Mouse (Mus musculus): ENCODE measurements around the gene Tm9sf4. TPM values are rescaled to one million over a fixed set of nuclear protein-coding genes. Genes with fewer than 3 reads are reported as not detected.

Tm9sf4 gene
- polyA plus RNA-seq, 1 experiment, result 37.3 TPM

GRCm38 (mm10) chr2:153240701-153241235 is 79.7 kb downstream of the Tm9sf4 start:
- no peak for DNase-seq (ENCODE audit: low read depth, low spot score)
- WGBS, result 1% methylated on average over 33 of the region's 33 CpGs

DNA sequence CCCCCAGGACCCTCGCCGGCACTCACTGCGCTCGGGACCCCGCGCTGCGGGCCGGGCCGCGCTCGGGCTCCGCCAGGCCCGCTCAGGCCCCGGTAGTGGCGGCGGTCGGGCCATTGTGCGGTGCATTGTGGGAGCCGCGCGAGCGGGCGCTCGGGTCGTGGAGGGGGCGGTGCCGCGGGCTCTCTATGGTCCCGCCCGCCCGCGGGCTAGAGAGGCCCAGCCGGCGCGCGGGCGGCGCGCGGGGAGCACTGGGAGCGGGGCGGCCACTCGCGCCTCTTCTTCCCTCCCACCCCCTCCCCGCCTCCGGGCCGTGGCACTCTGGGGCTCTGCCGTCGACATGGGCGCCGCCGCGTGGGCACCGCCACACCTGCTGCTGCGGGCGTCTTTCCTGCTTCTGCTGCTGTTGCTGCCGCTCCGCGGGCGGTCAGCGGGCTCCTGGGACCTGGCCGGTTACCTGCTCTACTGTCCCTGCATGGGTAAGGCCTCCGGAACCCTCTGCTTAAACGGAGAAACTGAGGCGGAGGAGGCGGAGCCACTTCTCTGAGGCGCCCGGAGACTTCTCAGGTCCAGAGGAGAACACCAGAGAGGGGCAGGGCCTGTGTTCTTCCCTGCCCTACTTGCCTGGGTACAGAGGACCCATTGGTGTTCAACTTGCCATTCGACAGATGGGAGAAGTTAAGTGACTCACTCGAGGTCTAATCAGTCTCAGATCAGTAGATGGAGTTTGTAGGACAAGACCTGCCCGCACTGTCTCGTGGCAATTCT is 80.3 kb downstream of the Tm9sf4 start, which contains the start of the genes Plagl2 and Pofut1:
Gene Plagl2, minus strand, starts transcription at position 177 of the 765 bp plus-strand sequence.
Gene Pofut1, plus strand, starts transcription at position 284 of the 765 bp plus-strand sequence.
- under 1% methylated on average over 63 of the region's 72 CpGs for WGBS
- no peak for DNase-seq (ENCODE audit: low read depth, low spot score)

GRCm38 (mm10) chr2:153242156-153242555 is 81.1 kb downstream of the Tm9sf4 start:
- no peak for DNase-seq (ENCODE audit: low read depth, low spot score)
- 30% methylated on average over 6 of the region's 6 CpGs for WGBS

- DNase-seq (ENCODE audit: low read depth, low spot score), result no peak
- 26% methylated on average over 5 of the region's 5 CpGs for WGBS
Observed at GRCm38 (mm10) chr2:153249751-153250150, 88.6 kb downstream of the Tm9sf4 start.

DNA sequence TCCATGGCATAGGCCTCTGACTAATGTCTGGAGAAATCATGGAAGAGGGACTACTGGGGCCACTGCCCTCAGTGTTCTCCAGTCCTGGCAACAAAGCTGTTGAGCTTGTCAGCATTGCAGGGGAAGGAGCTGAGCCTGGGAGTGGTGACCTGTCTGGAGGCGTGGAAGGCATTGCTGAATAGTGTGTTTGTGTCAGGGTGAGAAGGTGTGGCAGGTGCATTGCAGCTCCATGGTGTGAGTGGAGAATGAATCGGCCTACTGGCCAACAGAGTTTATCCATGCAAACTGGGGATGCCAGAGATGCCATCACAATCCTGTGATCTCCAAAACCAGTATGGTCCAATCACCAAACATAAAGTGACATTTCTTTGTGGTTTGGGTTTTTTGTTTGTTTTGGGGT is 95.5 kb downstream of the Tm9sf4 start:
- no peak for DNase-seq (ENCODE audit: low read depth, low spot score)
- 41% methylated on average over 2 of the region's 2 CpGs for WGBS

- no peak for DNase-seq (ENCODE audit: low read depth, low spot score)
- 21% methylated on average over 12 of the region's 12 CpGs for WGBS
Observed at GRCm38 (mm10) chr2:153259030-153259863, 98.1 kb downstream of the Tm9sf4 start.

Other genes starting within 250 kb of the Tm9sf4 start
- 0.04 and 0.10 TPM in 2 replicates for gene Mylk2, start 250.0 kb upstream of the Tm9sf4 start, polyA plus RNA-seq (2012; rRNA removed)
- gene Foxs1, start 228.1 kb upstream of the Tm9sf4 start, polyA plus RNA-seq (2012; rRNA removed), result 1.9 and 2.0 TPM in 2 replicates
- 0.06 TPM in 1 of 2 replicates, not detected in the other for gene Dusp15, start 209.6 kb upstream of the Tm9sf4 start, polyA plus RNA-seq (2012; rRNA removed)
- 0.12 TPM in 1 of 2 replicates, not detected in the other for gene Ttll9, start 198.8 kb upstream of the Tm9sf4 start, polyA plus RNA-seq (2012; rRNA removed)
- gene Pdrg1, start 145.9 kb upstream of the Tm9sf4 start, polyA plus RNA-seq (2012; rRNA removed), result 30.5 and 34.0 TPM in 2 replicates
- 0.14 TPM in 2 replicates for gene Xkr7, start 129.5 kb upstream of the Tm9sf4 start, polyA plus RNA-seq (2012; rRNA removed)
- 3.5 and 7.5 TPM in 2 replicates for gene Ccm2l, start 95.3 kb upstream of the Tm9sf4 start, polyA plus RNA-seq (2012; rRNA removed)
- gene Hck, start 52.8 kb upstream of the Tm9sf4 start, polyA plus RNA-seq (2012; rRNA removed), result 18.0 and 24.0 TPM in 2 replicates
- gene Tspyl3, start 64.1 kb downstream of the Tm9sf4 start, polyA plus RNA-seq (2012; rRNA removed), result 3.2 and 3.3 TPM in 2 replicates
- 13.2 and 19.3 TPM in 2 replicates for gene Plagl2, start 80.1 kb downstream of the Tm9sf4 start, polyA plus RNA-seq (2012; rRNA removed)
- gene Pofut1, start 80.2 kb downstream of the Tm9sf4 start, polyA plus RNA-seq (2012; rRNA removed), result 16.7 and 22.5 TPM in 2 replicates
- 7.1 and 9.3 TPM in 2 replicates for gene Kif3b, start 130.1 kb downstream of the Tm9sf4 start, polyA plus RNA-seq (2012; rRNA removed)
- 8.0 and 10.3 TPM in 2 replicates for gene Asxl1, start 184.5 kb downstream of the Tm9sf4 start, polyA plus RNA-seq (2012; rRNA removed)